Mouse (Mus musculus): ENCODE results near the gene Gpr26. TPM values are rescaled to one million over a fixed set of nuclear protein-coding genes. Genes with fewer than 3 reads are reported as not detected.
A peak's percentile ranks its signal among the peaks of the same experiment; 100 is the strongest.

Gene Gpr26
- polyA plus RNA-seq (2015; fragmentation: Nextera tagmentation; extraction: Ambion mirVana) = not detected in 2 replicates

- no peaks in the 10 kb centered on the region for H3K9me3 ChIP-seq (replicated peaks)
- no peak within 1 kb of the TSS for H3K9ac ChIP-seq
- ATAC-seq (replicated peaks; ENCODE audit: low FRiP score) = 0 out of 2 replicates have a peak, but pooled peaks have one; percentile 40
- H3K36me3 ChIP-seq = no peaks in the 10 kb centered on the region
- 3% methylated on average over 28 of the region's 32 CpGs for WGBS
- H3K4me3 ChIP-seq (replicated peaks) = peak within 1 kb of the TSS; percentile 20; the same call in 1 of the 2 replicates
- H3K4me2 ChIP-seq = peak within 1 kb of the TSS; percentile 46
- peaks cover 9% of the 10 kb centered on the region; the same call in 1 of the 2 replicates for H3K4me1 ChIP-seq
- H3K27ac ChIP-seq = no peak within 1 kb of the TSS
- H3K27me3 ChIP-seq = peaks cover 57% of the 10 kb centered on the region
These were observed at the start of gene Gpr26 for GRCm38 (mm10) chr7:131966023-131966915. TSS of gene Gpr26 (plus strand) at chr7:131966460.

- H3K27me3 ChIP-seq = no peaks in the 10 kb centered on the region
- WGBS = 44% methylated on average over 7 of the region's 7 CpGs
These were observed 48.9 kb upstream of the Gpr26 start for GRCm38 (mm10) chr7:131917384-131917783.

GRCm38 (mm10) chr7:131927288-131928050 lies 38.8 kb upstream of the Gpr26 start:
- Histone ChIP-seq H3K4me2 (no peak overlapping the region), H3K27ac (no peak overlapping the region), H3K4me1 (peaks cover 8% of the 10 kb centered on the region; the same call in 1 of the 2 replicates), H3K9me3 (replicated peaks) (no peaks in the 10 kb centered on the region), H3K9ac (no peak overlapping the region), H3K36me3 (no peaks in the 10 kb centered on the region), H3K4me3 (replicated peaks) (no peak overlapping the region), H3K27me3 (no peaks in the 10 kb centered on the region)
- WGBS = 27% methylated on average over 9 of the region's 9 CpGs
- 0 out of 2 replicates have a peak, but pooled peaks have one; percentile 33 for ATAC-seq (replicated peaks; ENCODE audit: low FRiP score)

More at GRCm38 (mm10) chr7:131917384-131917783, 48.9 kb upstream of the Gpr26 start:
- no peak for ATAC-seq (replicated peaks; ENCODE audit: low FRiP score)
- no peak overlapping the region for H3K9ac ChIP-seq
- H3K27ac ChIP-seq = no peak overlapping the region
- H3K4me2 ChIP-seq = no peak overlapping the region
- H3K4me3 ChIP-seq (replicated peaks) = no peak overlapping the region
- peaks cover 10% of the 10 kb centered on the region; the same call in 1 of the 2 replicates for H3K4me1 ChIP-seq
- no peaks in the 10 kb centered on the region for H3K36me3 ChIP-seq
- no peaks in the 10 kb centered on the region for H3K9me3 ChIP-seq (replicated peaks)

GRCm38 (mm10) chr7:131937611-131938010 lies 28.6 kb upstream of the Gpr26 start:
- 74% methylated on average over 3 of the region's 3 CpGs for WGBS
- H3K9ac ChIP-seq = no peak overlapping the region

GRCm38 (mm10) chr7:131951131-131951530 lies 15.1 kb upstream of the Gpr26 start:
- H3K36me3 ChIP-seq = no peaks in the 10 kb centered on the region
- H3K4me3 ChIP-seq (replicated peaks) = no peak overlapping the region
- H3K4me2 ChIP-seq = no peak overlapping the region
- no peak overlapping the region for H3K27ac ChIP-seq
- no peak overlapping the region for H3K9ac ChIP-seq
- ATAC-seq (replicated peaks; ENCODE audit: low FRiP score) = no peak
- no peaks in the 10 kb centered on the region for H3K4me1 ChIP-seq
- no peaks in the 10 kb centered on the region for H3K9me3 ChIP-seq (replicated peaks)
- H3K27me3 ChIP-seq = peaks cover 3% of the 10 kb centered on the region; the same call in 1 of the 2 replicates
- 64% methylated on average over 5 of the region's 5 CpGs for WGBS

More at GRCm38 (mm10) chr7:131937611-131938010, 28.6 kb upstream of the Gpr26 start:
- H3K36me3 ChIP-seq = no peaks in the 10 kb centered on the region
- no peaks in the 10 kb centered on the region for H3K9me3 ChIP-seq (replicated peaks)
- no peak overlapping the region for H3K27ac ChIP-seq
- no peak overlapping the region for H3K4me2 ChIP-seq
- H3K4me1 ChIP-seq = no peaks in the 10 kb centered on the region
- no peak for ATAC-seq (replicated peaks; ENCODE audit: low FRiP score)
- no peaks in the 10 kb centered on the region for H3K27me3 ChIP-seq
- H3K4me3 ChIP-seq (replicated peaks) = no peak overlapping the region

- WGBS = 74% methylated on average over 3 of the region's 3 CpGs
- Histone ChIP-seq H3K27ac (no peak overlapping the region), H3K9me3 (replicated peaks) (no peaks in the 10 kb centered on the region), H3K27me3 (peaks cover 3% of the 10 kb centered on the region; the same call in 1 of the 2 replicates), H3K36me3 (no peaks in the 10 kb centered on the region), H3K4me2 (no peak overlapping the region), H3K4me1 (no peaks in the 10 kb centered on the region), H3K9ac (no peak overlapping the region), H3K4me3 (replicated peaks) (no peak overlapping the region)
- no peak for ATAC-seq (replicated peaks; ENCODE audit: low FRiP score)
These were observed 12.9 kb upstream of the Gpr26 start for GRCm38 (mm10) chr7:131953402-131953801.

- H3K36me3 ChIP-seq = no peaks in the 10 kb centered on the region
- H3K4me2 ChIP-seq = no peak overlapping the region
- 52% methylated on average over 1 of the region's 1 CpGs for WGBS
- no peak overlapping the region for H3K9ac ChIP-seq
- H3K4me3 ChIP-seq (replicated peaks) = no peak overlapping the region
- no peaks in the 10 kb centered on the region for H3K4me1 ChIP-seq
- no peak overlapping the region for H3K27ac ChIP-seq
- H3K27me3 ChIP-seq = no peaks in the 10 kb centered on the region
- no peak for ATAC-seq (replicated peaks; ENCODE audit: low FRiP score)
- H3K9me3 ChIP-seq (replicated peaks) = no peaks in the 10 kb centered on the region
These were observed 7.6 kb upstream of the Gpr26 start for GRCm38 (mm10) chr7:131958705-131959104.

- Histone ChIP-seq H3K9ac (no peak overlapping the region), H3K4me3 (replicated peaks) (no peak overlapping the region), H3K4me2 (no peak overlapping the region), H3K4me1 (no peaks in the 10 kb centered on the region), H3K27ac (no peak overlapping the region), H3K27me3 (peaks cover 12% of the 10 kb centered on the region), H3K36me3 (no peaks in the 10 kb centered on the region), H3K9me3 (replicated peaks) (no peaks in the 10 kb centered on the region)
- ATAC-seq (replicated peaks; ENCODE audit: low FRiP score) = no peak
- WGBS = 26% methylated on average over 6 of the region's 6 CpGs
These were observed 5.7 kb upstream of the Gpr26 start for GRCm38 (mm10) chr7:131960551-131960950.

- H3K9me3 ChIP-seq (replicated peaks) = no peaks in the 10 kb centered on the region
- H3K4me2 ChIP-seq = peak overlapping the region; percentile 46
- peaks cover 60% of the 10 kb centered on the region for H3K27me3 ChIP-seq
- WGBS = 7% methylated on average over 57 of the region's 57 CpGs
- no peak overlapping the region for H3K9ac ChIP-seq
- no peak for ATAC-seq (replicated peaks; ENCODE audit: low FRiP score)
- H3K4me3 ChIP-seq (replicated peaks) = peak overlapping the region; percentile 20; the same call in 1 of the 2 replicates
- H3K4me1 ChIP-seq = peaks cover 9% of the 10 kb centered on the region; the same call in 1 of the 2 replicates
- no peak overlapping the region for H3K27ac ChIP-seq
- no peaks in the 10 kb centered on the region for H3K36me3 ChIP-seq
These were observed 745 bp downstream of the Gpr26 start for GRCm38 (mm10) chr7:131966916-131967494.

GRCm38 (mm10) chr7:131970255-131970654 lies 4.0 kb downstream of the Gpr26 start:
- ATAC-seq (replicated peaks; ENCODE audit: low FRiP score) = no peak
- Histone ChIP-seq H3K4me2 (no peak overlapping the region), H3K4me3 (replicated peaks) (no peak overlapping the region), H3K27ac (no peak overlapping the region), H3K36me3 (no peaks in the 10 kb centered on the region), H3K4me1 (peaks cover 9% of the 10 kb centered on the region; the same call in 1 of the 2 replicates), H3K27me3 (peaks cover 60% of the 10 kb centered on the region), H3K9me3 (replicated peaks) (no peaks in the 10 kb centered on the region), H3K9ac (no peak overlapping the region)
- 44% methylated on average over 3 of the region's 3 CpGs for WGBS

GRCm38 (mm10) chr7:131975867-131976266 lies 9.6 kb downstream of the Gpr26 start:
- no peak for ATAC-seq (replicated peaks; ENCODE audit: low FRiP score)
- 76% methylated on average over 6 of the region's 6 CpGs for WGBS

More at GRCm38 (mm10) chr7:131975867-131976266, 9.6 kb downstream of the Gpr26 start:
- Histone ChIP-seq H3K27me3 (peaks cover 16% of the 10 kb centered on the region; the same call in 1 of the 2 replicates), H3K4me1 (peaks cover 4% of the 10 kb centered on the region; the same call in 1 of the 2 replicates), H3K27ac (no peak overlapping the region), H3K4me3 (replicated peaks) (no peak overlapping the region), H3K9me3 (replicated peaks) (no peaks in the 10 kb centered on the region), H3K36me3 (no peaks in the 10 kb centered on the region), H3K9ac (no peak overlapping the region), H3K4me2 (no peak overlapping the region)

Data from kidney, embryonic 15.5 days (tissue).